Mouse (Mus musculus) CH12.LX (cell line): ENCODE data around the gene Slc12a7. TPM values are rescaled to one million over a fixed set of nuclear protein-coding genes. Genes with fewer than 3 reads are reported as not detected.

Experiments
- DNase-seq: peaks from one replicate; pipeline ENCODE4 v3.0.0-alpha.2; 2013; ENCODE audit errors: extremely low read depth
- H3K27ac ChIP-seq: 2 replicates; pipeline ENCODE4 v1.5.1; 2012; ENCODE audit warnings: low read depth, mild to moderate bottlenecking, control low read depth, moderate library complexity; ENCODE audit not compliant: insufficient read depth
- H3K27me3 ChIP-seq: replicated peaks from 2 replicates; pipeline ENCODE3; 2012; ENCODE audit warnings: inconsistent platforms
- H3K36me3 ChIP-seq, 2 experiments: replicated peaks in 1 of 2; 2 replicates each; pipeline versions ENCODE3 to v1.6.1; 2012; ENCODE audit warnings: inconsistent platforms in 1 of 2, low read length in 1 of 2, mild to moderate bottlenecking in 1 of 2, mixed read lengths in 1 of 2, moderate library complexity in 1 of 2; ENCODE audit not compliant: control insufficient read depth in 1 of 2, insufficient read depth in 1 of 2
- H3K4me1 ChIP-seq, 2 experiments: 2 replicates each; pipeline ENCODE4 v1.6.1; 2012; ENCODE audit warnings: inconsistent platforms in 1 of 2, moderate library complexity in 1 of 2; ENCODE audit not compliant: insufficient read depth in 2 of 2, control insufficient read depth in 1 of 2
- H3K4me2 ChIP-seq: 2 replicates; pipeline ENCODE4 v1.6.1; 2012; ENCODE audit warnings: low read depth, mild to moderate bottlenecking, control low read depth; ENCODE audit not compliant: poor library complexity, insufficient read depth, severe bottlenecking
- H3K4me3 ChIP-seq, 3 experiments: fragments of 150-350 bp in 1 of 3; sonication (generic) in 1 of 3; replicated peaks in 1 of 3; 2 replicates each; pipeline versions ENCODE3 to v1.5.1; 2011 to 2012; ENCODE audit warnings: low read depth in 2 of 3, low read length in 2 of 3, mild to moderate bottlenecking in 2 of 3, moderate library complexity in 2 of 3, control low read depth in 1 of 3, improper control_type of control experiment in 1 of 3, inconsistent platforms in 1 of 3, mixed read lengths in 1 of 3; ENCODE audit not compliant: poor library complexity in 1 of 3
- H3K79me2 ChIP-seq: replicated peaks from 2 replicates; pipeline ENCODE4 v1.6.1; 2012; ENCODE audit warnings: mild to moderate bottlenecking, moderate library complexity; ENCODE audit not compliant: control insufficient read depth, poor library complexity, insufficient read depth, severe bottlenecking; ENCODE audit errors: extremely low read depth
- H3K9ac ChIP-seq: 2 replicates; pipeline ENCODE4 v1.6.1; 2012; ENCODE audit warnings: low read depth, mild to moderate bottlenecking, control low read depth, moderate library complexity; ENCODE audit not compliant: insufficient read depth
- H3K9me3 ChIP-seq: replicated peaks from 2 replicates; pipeline ENCODE3; 2012; ENCODE audit warnings: low read length, inconsistent platforms, mixed read lengths
- BHLHE40 ChIP-seq: IDR thresholded peaks from 2 replicates; pipeline ENCODE4 v1.6.1; 2011; ENCODE audit warnings: mild to moderate bottlenecking, low read depth, low read length, improper control_type of control experiment
- CHD2 ChIP-seq: IDR thresholded peaks from 2 replicates; pipeline ENCODE4 v1.6.1; 2011; ENCODE audit warnings: low read length, improper control_type of control experiment
- CTCF ChIP-seq, 2 experiments: IDR thresholded peaks in 1 of 2; conservative IDR thresholded peaks in 1 of 2; 2 replicates each; pipeline ENCODE4 v1.5.1; 2011 to 2012; ENCODE audit warnings: low read depth in 2 of 2, low read length in 2 of 2, improper control_type of control experiment in 1 of 2, inconsistent platforms in 1 of 2, mild to moderate bottlenecking in 1 of 2, moderate library complexity in 1 of 2
- E2F4 ChIP-seq: IDR thresholded peaks from 2 replicates; pipeline ENCODE4 v1.6.1; 2011; ENCODE audit warnings: low read depth, low read length, improper control_type of control experiment; ENCODE audit not compliant: insufficient replicate concordance
- ELF1 ChIP-seq: IDR thresholded peaks from 2 replicates; pipeline ENCODE4 v1.6.1; 2014; ENCODE audit warnings: low read depth, mild to moderate bottlenecking, inconsistent platforms, low read length, improper control_type of control experiment
- EP300 ChIP-seq: IDR thresholded peaks from 2 replicates; pipeline ENCODE4 v1.6.1; 2011; ENCODE audit warnings: low read length, improper control_type of control experiment
- ETS1 ChIP-seq: conservative IDR thresholded peaks from 2 replicates; pipeline ENCODE4 v1.6.1; 2012; ENCODE audit warnings: low read depth, mild to moderate bottlenecking, inconsistent platforms, low read length, improper control_type of control experiment, moderate library complexity
- GABPA ChIP-seq: IDR thresholded peaks from 2 replicates; pipeline ENCODE4 v1.6.1; 2012; ENCODE audit warnings: low read depth, low read length, improper control_type of control experiment, inconsistent platforms; ENCODE audit not compliant: insufficient replicate concordance
- HCFC1 ChIP-seq: IDR thresholded peaks from 2 replicates; pipeline ENCODE4 v1.6.1; 2012; ENCODE audit warnings: low read depth, mild to moderate bottlenecking, inconsistent platforms, low read length, improper control_type of control experiment
- IRF4 ChIP-seq: IDR thresholded peaks from 2 replicates; pipeline ENCODE4 v1.6.1; 2014; ENCODE audit warnings: low read depth, mild to moderate bottlenecking, inconsistent platforms, low read length, improper control_type of control experiment
- JUND ChIP-seq: conservative IDR thresholded peaks from 2 replicates; pipeline ENCODE4 v1.6.1; 2011; ENCODE audit warnings: low read depth, low read length, improper control_type of control experiment
- KAT2A ChIP-seq: IDR thresholded peaks from 2 replicates; pipeline ENCODE4 v1.6.1; 2012; ENCODE audit warnings: low read length, improper control_type of control experiment, inconsistent platforms; ENCODE audit not compliant: insufficient replicate concordance
- MAFK ChIP-seq: IDR thresholded peaks from 2 replicates; pipeline ENCODE4 v1.6.1; 2011; ENCODE audit warnings: low read length, improper control_type of control experiment; ENCODE audit not compliant: insufficient replicate concordance
- MAX ChIP-seq: IDR thresholded peaks from 2 replicates; pipeline ENCODE4 v1.6.1; 2011; ENCODE audit warnings: low read length, improper control_type of control experiment
- MAZ ChIP-seq: IDR thresholded peaks from 2 replicates; pipeline ENCODE4 v1.6.1; 2012; ENCODE audit warnings: low read depth, mild to moderate bottlenecking, inconsistent platforms, low read length, improper control_type of control experiment, moderate library complexity
- MEF2A ChIP-seq: IDR thresholded peaks from 2 replicates; pipeline ENCODE4 v1.6.1; 2014; ENCODE audit warnings: low read depth, mild to moderate bottlenecking, inconsistent platforms, low read length, improper control_type of control experiment, borderline replicate concordance
- MXI1 ChIP-seq: IDR thresholded peaks from 2 replicates; pipeline ENCODE4 v1.6.1; 2011; ENCODE audit warnings: mild to moderate bottlenecking, low read depth, low read length, improper control_type of control experiment
- MYC ChIP-seq: IDR thresholded peaks from 2 replicates; pipeline ENCODE4 v1.6.1; 2011; ENCODE audit warnings: low read depth, mild to moderate bottlenecking, improper control_type of control experiment, low read length
- POLR2AphosphoS2 ChIP-seq: IDR thresholded peaks from 2 replicates; pipeline ENCODE4 v1.6.1; 2011; ENCODE audit warnings: low read depth, low read length, improper control_type of control experiment
- TBP ChIP-seq: conservative IDR thresholded peaks from 2 replicates; pipeline ENCODE4 v1.6.1; 2011; ENCODE audit warnings: low read depth, low read length, improper control_type of control experiment
- TCF12 ChIP-seq: IDR thresholded peaks from 2 replicates; pipeline ENCODE4 v1.6.1; 2014; ENCODE audit warnings: low read depth, mild to moderate bottlenecking, inconsistent platforms, low read length, improper control_type of control experiment
- USF1 ChIP-seq: IDR thresholded peaks from 2 replicates; pipeline ENCODE4 v1.6.1; 2014; ENCODE audit warnings: low read depth, mild to moderate bottlenecking, inconsistent platforms, low read length, improper control_type of control experiment
- USF2 ChIP-seq: conservative IDR thresholded peaks from 2 replicates; pipeline ENCODE4 v1.6.1; 2011; ENCODE audit warnings: low read depth, low read length, improper control_type of control experiment
- dilution Hi-C: fragments of 300-500 bp; cut with MboI; formaldehyde crosslinking; loops from 2 replicates; pipeline ENCODE4 v1.14.3; 2020; ENCODE audit warnings: low sequenced_read_pairs; ENCODE audit not compliant: extremely low pct_unique_long_range_greater_than_20kb, extremely low pct_ligation_motif_present
- in situ Hi-C: fragments of 300-500 bp; cut with MboI; formaldehyde crosslinking; loops from 3 replicates; pipeline ENCODE4 v1.14.3; 2019; ENCODE audit warnings: low sequenced_read_pairs, low pct_ligation_motif_present, low pct_unique_long_range_greater_than_20kb, mixed read lengths
- polyA plus RNA-seq: library from polyadenylated mRNA; unstranded; fragments of >175 nt; gene quantifications from 2 replicates; pipeline ENCODE4 v1.2.1, GENCODE M21; 2012; ENCODE audit warnings: low read depth; ENCODE audit not compliant: insufficient read length
- total RNA-seq, 2 experiments: library from RNA; depleted of rRNA; stranded (reverse); fragments of 300-350 nt in 1 of 2; fragments of >200 nt in 1 of 2; gene quantifications; 2 replicates each; pipeline ENCODE4 v1.2.3; 2012 to 2014

Gene Slc12a7
- total and polyA plus RNA-seq, 3 experiments, result 1.0 to 5.8 (median 2.5) TPM

GRCm38 (mm10) chr13:73757362-73757761 is 24.5 kb downstream of the Slc12a7 start:
- Histone ChIP-seq H3K9ac (no peak overlapping the region), H3K27me3 (peaks cover 3% of the 10 kb centered on the region), H3K4me3 (no peak overlapping the region), H3K27ac (no peak overlapping the region), H3K36me3 (no peaks in the 10 kb centered on the region), H3K4me1 (0 out of 4 replicates have a peak, but pooled peaks cover 0 to 6% of the 10 kb centered on the region in 2 experiments), H3K9me3 (no peaks in the 10 kb centered on the region), H3K79me2 (no peaks in the 10 kb centered on the region), H3K4me2 (no peak overlapping the region)
- dilution Hi-C loops (no loop called here), in situ Hi-C loops (no loop called here)
- no peak for DNase-seq
- TF ChIP-seq GABPA (no peak), CHD2 (no peak), MYC (no peak), TBP (no peak), EP300 (no peak), ETS1 (no peak), E2F4 (no peak), MAZ (no peak), POLR2AphosphoS2 (no peak), JUND (no peak)

- H3K4me1 ChIP-seq, result peaks cover 0 to 17% of the 10 kb centered on the region in 2 experiments; a peak in 3 of 4 replicates
- dilution Hi-C loops, result no loop called here
- H3K79me2 ChIP-seq, result no peaks in the 10 kb centered on the region
- no peaks in the 10 kb centered on the region for H3K9me3 ChIP-seq
- no peak for DNase-seq
- peaks cover 6% of the 10 kb centered on the region for H3K27me3 ChIP-seq
- no peak overlapping the region for H3K4me2 ChIP-seq
- H3K36me3 ChIP-seq, result no peaks in the 10 kb centered on the region
- TF ChIP-seq MAX, result no peak
- no peak for TF ChIP-seq USF1
- TF ChIP-seq ELF1, result no peak
- in situ Hi-C loops, result no loop called here
- no peak overlapping the region for H3K4me3 ChIP-seq
- H3K27ac ChIP-seq, result no peak overlapping the region
- no peak overlapping the region for H3K9ac ChIP-seq
These were observed 26.7 kb downstream of the Slc12a7 start for GRCm38 (mm10) chr13:73759596-73759995.

GRCm38 (mm10) chr13:73760126-73760525 is 27.2 kb downstream of the Slc12a7 start:
- H3K9ac ChIP-seq, result no peak overlapping the region
- no peak overlapping the region for H3K27ac ChIP-seq
- dilution Hi-C loops, result no loop called here

More at GRCm38 (mm10) chr13:73760126-73760525, 27.2 kb downstream of the Slc12a7 start:
- Histone ChIP-seq H3K36me3 (no peaks in the 10 kb centered on the region), H3K4me2 (no peak overlapping the region), H3K4me1 (peaks cover 0 to 23% of the 10 kb centered on the region in 2 experiments; a peak in 3 of 4 replicates)
- no peak for DNase-seq
- in situ Hi-C loops, result loop anchor here (5.0 kb wide), 1 partner anchor 33 kb away; no protein-coding TSS in a partner anchor
- TF ChIP-seq MEF2A (no peak), USF2 (no peak), MXI1 (no peak), MAFK (no peak), BHLHE40 (no peak), EP300 (no peak), TCF12 (no peak), HCFC1 (no peak), IRF4 (no peak), KAT2A (no peak), E2F4 (no peak), CTCF (conservative IDR thresholded peaks at IDR 0.05 in 1 of 2, IDR thresholded peaks at IDR 0.05 in 1 of 2; ENCODE audit: low read depth in 2 of 2, low read length in 2 of 2) (no peak)
- TF ChIP-seq, all 38 proteins: peak for 0
- no peaks in the 10 kb centered on the region for H3K9me3 ChIP-seq
- no peak overlapping the region for H3K4me3 ChIP-seq
- no peaks in the 10 kb centered on the region for H3K79me2 ChIP-seq
- H3K27me3 ChIP-seq, result peaks cover 6% of the 10 kb centered on the region
